Mouse (Mus musculus): ENCODE data around the gene Myo18a.

The Myo18a gene

GRCm38 (mm10) chr11:77795216-77795615 lies 32.2 kb downstream of the Myo18a start:
- peak; percentile 25; the same call in 1 of the 2 replicates for ATAC-seq (ENCODE audit: low TSS enrichment)

- peak; percentile 69 for ATAC-seq (ENCODE audit: low TSS enrichment)
Observed at GRCm38 (mm10) chr11:77800491-77800868, 37.4 kb downstream of the Myo18a start.

- ATAC-seq (ENCODE audit: low TSS enrichment) = peak; percentile 85
Observed at GRCm38 (mm10) chr11:77800869-77801701, 38.0 kb downstream of the Myo18a start.

- ATAC-seq (ENCODE audit: low TSS enrichment) = no peak
Observed at GRCm38 (mm10) chr11:77802341-77802865, 39.4 kb downstream of the Myo18a start.

GRCm38 (mm10) chr11:77806218-77806617 lies 43.2 kb downstream of the Myo18a start:
- ATAC-seq (ENCODE audit: low TSS enrichment) = peak; percentile 66

- ATAC-seq (ENCODE audit: low TSS enrichment) = no peak
Observed at GRCm38 (mm10) chr11:77806855-77807254, 43.8 kb downstream of the Myo18a start.

- ATAC-seq (ENCODE audit: low TSS enrichment) = peak; percentile 42
Observed at GRCm38 (mm10) chr11:77808051-77808465, 45.0 kb downstream of the Myo18a start.

GRCm38 (mm10) chr11:77809215-77809614 lies 46.2 kb downstream of the Myo18a start:
- no peak for ATAC-seq (ENCODE audit: low TSS enrichment)

GRCm38 (mm10) chr11:77810018-77810417 lies 47.0 kb downstream of the Myo18a start:
- no peak for ATAC-seq (ENCODE audit: low TSS enrichment)

GRCm38 (mm10) chr11:77813969-77814368 lies 50.9 kb downstream of the Myo18a start:
- no peak for ATAC-seq (ENCODE audit: low TSS enrichment)

GRCm38 (mm10) chr11:77816003-77816402 lies 53.0 kb downstream of the Myo18a start:
- ATAC-seq (ENCODE audit: low TSS enrichment) = peak; percentile 29; the same call in 1 of the 2 replicates

- no peak for ATAC-seq (ENCODE audit: low TSS enrichment)
Observed at GRCm38 (mm10) chr11:77821648-77822047, 58.6 kb downstream of the Myo18a start.

- ATAC-seq (ENCODE audit: low TSS enrichment) = no peak
Observed at GRCm38 (mm10) chr11:77822781-77823180, 59.7 kb downstream of the Myo18a start.

- 0 out of 2 replicates have a peak, but pooled peaks have one; percentile 18 for ATAC-seq (ENCODE audit: low TSS enrichment)
Observed at GRCm38 (mm10) chr11:77825853-77826252, 62.8 kb downstream of the Myo18a start.

GRCm38 (mm10) chr11:77826311-77826710 lies 63.3 kb downstream of the Myo18a start:
- ATAC-seq (ENCODE audit: low TSS enrichment) = no peak

GRCm38 (mm10) chr11:77827241-77827995 lies 64.4 kb downstream of the Myo18a start:
- ATAC-seq (ENCODE audit: low TSS enrichment) = no peak

GRCm38 (mm10) chr11:77828163-77828562 lies 65.1 kb downstream of the Myo18a start:
- no peak for ATAC-seq (ENCODE audit: low TSS enrichment)

- no peak for ATAC-seq (ENCODE audit: low TSS enrichment)
Observed at GRCm38 (mm10) chr11:77829043-77829841, 66.2 kb downstream of the Myo18a start.

- ATAC-seq (ENCODE audit: low TSS enrichment) = no peak
Observed at GRCm38 (mm10) chr11:77830875-77831274, 67.8 kb downstream of the Myo18a start.

- peak; percentile 23; the same call in 1 of the 2 replicates for ATAC-seq (ENCODE audit: low TSS enrichment)
Observed at GRCm38 (mm10) chr11:77832541-77832940, 69.5 kb downstream of the Myo18a start.

GRCm38 (mm10) chr11:77835109-77835508 lies 72.1 kb downstream of the Myo18a start:
- no peak for ATAC-seq (ENCODE audit: low TSS enrichment)

- no peak for ATAC-seq (ENCODE audit: low TSS enrichment)
Observed at GRCm38 (mm10) chr11:77836290-77836689, 73.2 kb downstream of the Myo18a start.

Data from frontal cortex, adult (tissue).